Mouse (Mus musculus) embryonic fibroblast, embryonic 13.5 days (primary cell): Measurements from ENCODE around the gene Fto.

Source experiments
- CTCF ChIP-seq: IDR thresholded peaks from 2 replicates; pipeline ENCODE4 v1.5.1; 2011; ENCODE audit warnings: mild to moderate bottlenecking, control low read depth, low read length, moderate library complexity, borderline replicate concordance; ENCODE audit not compliant: insufficient read depth
- POLR2A ChIP-seq: IDR thresholded peaks from 2 replicates; pipeline ENCODE4 v1.6.1; 2011; ENCODE audit warnings: low read depth, mild to moderate bottlenecking, control low read depth, low read length, moderate library complexity

DNA sequence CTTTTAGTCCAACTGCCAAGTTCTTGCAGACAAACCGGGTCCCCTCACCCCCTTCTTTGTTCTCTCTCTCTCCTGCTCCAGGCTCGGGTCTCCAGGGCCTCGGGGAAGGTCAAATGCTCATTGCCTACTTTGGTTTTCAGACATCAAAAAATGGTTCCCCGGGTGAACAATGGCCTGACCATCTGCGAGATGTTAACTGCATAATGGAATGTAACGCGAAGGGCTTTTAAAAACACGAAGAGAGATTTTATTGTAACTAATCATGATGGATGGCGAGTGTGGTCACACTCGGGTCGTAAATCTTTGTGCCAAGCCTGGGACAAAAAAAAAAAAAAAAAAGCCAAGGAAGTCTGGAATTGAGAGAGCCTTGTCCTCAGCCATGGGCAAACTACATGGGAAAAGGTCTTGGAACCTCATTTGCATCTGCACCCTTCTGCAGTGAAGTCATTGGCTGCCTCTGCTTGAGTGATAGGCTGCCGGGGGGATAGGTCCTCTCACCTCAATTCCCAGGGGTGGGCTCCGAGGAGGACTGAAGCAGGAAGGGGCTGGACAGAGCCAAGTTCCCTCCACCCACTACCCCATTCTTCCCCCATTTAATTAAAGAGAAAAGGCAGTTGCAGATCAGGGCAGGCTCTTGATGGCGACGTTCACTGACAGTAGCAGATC, 378.9 kb downstream of the Fto start:
- no peak for TF ChIP-seq CTCF
- TF ChIP-seq POLR2A = no peak
